Mouse (Mus musculus): ENCODE measurements around the gene Mvp.

Mvp gene

GRCm38 (mm10) chr7:127014320-127014719 lies at the start of gene Mvp:
Gene Mvp (minus strand): TSS chr7:127014621.
- in situ Hi-C loops (cut with MboI; ENCODE audit: low pct_unique_long_range_greater_than_20kb in 1 of 2, low sequenced_read_pairs in 2 of 2, unreplicated experiment in 1 of 2) = no loop called here

- in situ Hi-C loops (cut with MboI; ENCODE audit: low pct_unique_long_range_greater_than_20kb in 1 of 2, low sequenced_read_pairs in 2 of 2, unreplicated experiment in 1 of 2) = no loop called here
Measured at GRCm38 (mm10) chr7:127055026-127055585, 40.7 kb upstream of the Mvp start.

GRCm38 (mm10) chr7:127041851-127042672 lies 27.6 kb upstream of the Mvp start, which contains the start of gene Kif22:
Gene Kif22 (minus strand): TSS chr7:127042471.
- in situ Hi-C loops (cut with MboI; ENCODE audit: low pct_unique_long_range_greater_than_20kb in 1 of 2, low sequenced_read_pairs in 2 of 2, unreplicated experiment in 1 of 2) = no loop called here

- in situ Hi-C loops (cut with MboI; ENCODE audit: low pct_unique_long_range_greater_than_20kb in 1 of 2, low sequenced_read_pairs in 2 of 2, unreplicated experiment in 1 of 2) = no loop called here
Measured at GRCm38 (mm10) chr7:127031244-127031643, 16.8 kb upstream of the Mvp start.

- in situ Hi-C loops (cut with MboI; ENCODE audit: low pct_unique_long_range_greater_than_20kb in 1 of 2, low sequenced_read_pairs in 2 of 2, unreplicated experiment in 1 of 2) = no loop called here
Measured at GRCm38 (mm10) chr7:127030172-127030571, 15.8 kb upstream of the Mvp start.

- in situ Hi-C loops (cut with MboI; ENCODE audit: low pct_unique_long_range_greater_than_20kb in 1 of 2, low sequenced_read_pairs in 2 of 2, unreplicated experiment in 1 of 2) = no loop called here
Measured at GRCm38 (mm10) chr7:127027885-127028284, 13.5 kb upstream of the Mvp start.

GRCm38 (mm10) chr7:127026984-127027726 lies 12.7 kb upstream of the Mvp start, which contains the start of gene Maz:
Gene Maz (minus strand): TSS chr7:127027037.
- in situ Hi-C loops (cut with MboI; ENCODE audit: low pct_unique_long_range_greater_than_20kb in 1 of 2, low sequenced_read_pairs in 2 of 2, unreplicated experiment in 1 of 2) = no loop called here

GRCm38 (mm10) chr7:127026616-127026983 lies 12.2 kb upstream of the Mvp start:
- in situ Hi-C loops (cut with MboI; ENCODE audit: low pct_unique_long_range_greater_than_20kb in 1 of 2, low sequenced_read_pairs in 2 of 2, unreplicated experiment in 1 of 2) = no loop called here

GRCm38 (mm10) chr7:127026161-127026600 lies 11.8 kb upstream of the Mvp start:
- in situ Hi-C loops (cut with MboI; ENCODE audit: low pct_unique_long_range_greater_than_20kb in 1 of 2, low sequenced_read_pairs in 2 of 2, unreplicated experiment in 1 of 2) = no loop called here

- in situ Hi-C loops (cut with MboI; ENCODE audit: low pct_unique_long_range_greater_than_20kb in 1 of 2, low sequenced_read_pairs in 2 of 2, unreplicated experiment in 1 of 2) = no loop called here
Measured at GRCm38 (mm10) chr7:127025556-127026160, 11.2 kb upstream of the Mvp start.

- in situ Hi-C loops (cut with MboI; ENCODE audit: low pct_unique_long_range_greater_than_20kb in 1 of 2, low sequenced_read_pairs in 2 of 2, unreplicated experiment in 1 of 2) = no loop called here
Measured at GRCm38 (mm10) chr7:127024755-127025555, 10.5 kb upstream of the Mvp start.

- in situ Hi-C loops (cut with MboI; ENCODE audit: low pct_unique_long_range_greater_than_20kb in 1 of 2, low sequenced_read_pairs in 2 of 2, unreplicated experiment in 1 of 2) = no loop called here
Measured at GRCm38 (mm10) chr7:127023896-127024690, 9.7 kb upstream of the Mvp start.

GRCm38 (mm10) chr7:127023272-127023691 lies 8.9 kb upstream of the Mvp start:
- in situ Hi-C loops (cut with MboI; ENCODE audit: low pct_unique_long_range_greater_than_20kb in 1 of 2, low sequenced_read_pairs in 2 of 2, unreplicated experiment in 1 of 2) = no loop called here

- in situ Hi-C loops (cut with MboI; ENCODE audit: low pct_unique_long_range_greater_than_20kb in 1 of 2, low sequenced_read_pairs in 2 of 2, unreplicated experiment in 1 of 2) = no loop called here
Measured at GRCm38 (mm10) chr7:127022528-127023271, 8.3 kb upstream of the Mvp start.

- in situ Hi-C loops (cut with MboI; ENCODE audit: low pct_unique_long_range_greater_than_20kb in 1 of 2, low sequenced_read_pairs in 2 of 2, unreplicated experiment in 1 of 2) = no loop called here
Measured at GRCm38 (mm10) chr7:127021563-127022527, 7.4 kb upstream of the Mvp start.

Data from mouse embryonic stem cell (cell line).